Mouse (Mus musculus): Measurements from ENCODE around the gene Ap2a1. TPM values are rescaled to one million over a fixed set of nuclear protein-coding genes. Genes with fewer than 3 reads are reported as not detected.

The Ap2a1 gene
- polyA plus RNA-seq, 1 experiment: 60.3 TPM

DNA sequence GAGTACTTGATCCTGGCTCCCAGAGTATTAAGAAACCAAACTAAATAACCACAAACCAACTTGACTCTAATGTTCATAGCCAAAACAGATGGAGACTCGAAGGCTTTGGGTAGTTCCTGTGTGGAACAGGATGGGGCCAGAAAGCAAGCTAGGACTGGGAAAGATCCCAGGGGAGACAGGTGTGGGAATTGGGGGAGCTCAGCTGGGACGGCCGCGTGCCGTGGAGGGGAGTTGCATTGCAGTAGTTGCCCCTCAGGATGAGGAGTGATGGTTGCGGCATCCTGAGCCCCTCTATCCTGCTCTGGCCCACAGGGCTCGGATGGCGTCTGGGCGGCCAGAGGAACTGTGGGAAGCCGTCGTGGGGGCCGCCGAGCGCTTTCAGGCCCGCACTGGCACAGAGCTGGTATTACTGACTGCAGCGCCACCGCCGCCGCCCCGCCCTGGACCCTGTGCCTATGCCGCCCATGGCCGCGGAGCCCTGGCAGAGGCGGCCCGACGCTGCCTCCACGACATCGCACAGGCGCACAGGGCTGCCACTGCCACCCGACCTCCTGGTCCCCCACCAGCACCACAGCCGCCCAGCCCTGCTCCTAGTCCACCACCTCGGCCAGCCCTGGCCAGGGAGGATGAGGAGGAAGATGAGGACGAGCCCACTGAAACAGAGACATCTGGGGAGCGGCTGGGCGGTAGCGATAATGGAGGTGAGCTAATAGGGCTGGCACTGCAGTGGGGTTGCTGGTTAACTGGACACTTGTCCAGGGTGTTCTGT lies 76.9 kb downstream of the Ap2a1 start:
- WGBS: 92% methylated on average over 36 of the region's 36 CpGs
- no peak; the same call in 1 of the 2 replicates for TF ChIP-seq POLR2A (IDR thresholded peaks at IDR 0.05; ENCODE audit: borderline replicate concordance, control insufficient read depth, low read depth, low read length)
- TF ChIP-seq CTCF (IDR thresholded peaks at IDR 0.05; ENCODE audit: control insufficient read depth, insufficient read depth, low read length): no peak
- H3K4me1 ChIP-seq (ENCODE audit: control insufficient read depth, insufficient read depth, low read length): peaks cover 7% of the 10 kb centered on the region; the same call in 1 of the 2 replicates

DNA sequence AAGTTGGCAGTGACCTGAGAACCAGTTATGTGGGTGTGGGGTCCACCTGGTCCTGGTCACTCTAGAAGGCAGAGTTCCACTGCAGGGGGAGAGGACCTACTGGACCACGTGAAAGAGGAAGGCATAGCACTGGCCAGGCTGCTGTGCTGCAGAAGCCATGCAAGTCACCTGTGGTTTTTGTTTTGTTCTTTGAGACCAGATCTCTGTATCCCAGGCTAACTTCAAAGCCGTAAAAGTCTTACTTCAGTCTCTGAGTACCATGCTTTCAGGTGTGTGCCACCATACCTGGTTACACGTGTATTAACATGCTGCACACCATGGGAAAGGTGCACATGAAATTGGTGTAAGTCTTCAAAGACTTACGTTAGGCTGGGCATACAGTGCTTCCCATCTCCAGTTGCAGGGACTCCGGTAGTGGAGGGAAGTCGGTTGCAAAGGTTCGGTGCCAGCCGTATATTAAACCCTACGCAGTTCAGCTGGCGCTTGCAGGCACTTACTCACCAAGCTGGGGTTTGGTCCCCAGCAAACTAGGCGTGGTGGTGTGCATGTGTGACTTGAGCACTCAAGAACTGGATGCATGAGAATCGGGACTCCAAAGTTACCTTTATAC lies 77.6 kb downstream of the Ap2a1 start:
- no peak for TF ChIP-seq POLR2A (IDR thresholded peaks at IDR 0.05; ENCODE audit: borderline replicate concordance, control insufficient read depth, low read depth, low read length)
- TF ChIP-seq CTCF (IDR thresholded peaks at IDR 0.05; ENCODE audit: control insufficient read depth, insufficient read depth, low read length): no peak
- H3K4me1 ChIP-seq (ENCODE audit: control insufficient read depth, insufficient read depth, low read length): peaks cover 7% of the 10 kb centered on the region; the same call in 1 of the 2 replicates
- WGBS: 83% methylated on average over 12 of the region's 12 CpGs
- H3K4me3 ChIP-seq (replicated peaks; ENCODE audit: control insufficient read depth, low read depth, low read length): no peak overlapping the region
- H3K27ac ChIP-seq (ENCODE audit: control insufficient read depth, insufficient read depth, low read depth, low read length, poor library complexity): 0 out of 2 replicates have a peak overlapping the region, but pooled peaks have one; percentile 3

More for the DNA sequence above, 76.9 kb downstream of the Ap2a1 start:
- H3K27ac ChIP-seq (ENCODE audit: control insufficient read depth, insufficient read depth, low read depth, low read length, poor library complexity): no peak overlapping the region
- H3K4me3 ChIP-seq (replicated peaks; ENCODE audit: control insufficient read depth, low read depth, low read length): no peak overlapping the region

DNA sequence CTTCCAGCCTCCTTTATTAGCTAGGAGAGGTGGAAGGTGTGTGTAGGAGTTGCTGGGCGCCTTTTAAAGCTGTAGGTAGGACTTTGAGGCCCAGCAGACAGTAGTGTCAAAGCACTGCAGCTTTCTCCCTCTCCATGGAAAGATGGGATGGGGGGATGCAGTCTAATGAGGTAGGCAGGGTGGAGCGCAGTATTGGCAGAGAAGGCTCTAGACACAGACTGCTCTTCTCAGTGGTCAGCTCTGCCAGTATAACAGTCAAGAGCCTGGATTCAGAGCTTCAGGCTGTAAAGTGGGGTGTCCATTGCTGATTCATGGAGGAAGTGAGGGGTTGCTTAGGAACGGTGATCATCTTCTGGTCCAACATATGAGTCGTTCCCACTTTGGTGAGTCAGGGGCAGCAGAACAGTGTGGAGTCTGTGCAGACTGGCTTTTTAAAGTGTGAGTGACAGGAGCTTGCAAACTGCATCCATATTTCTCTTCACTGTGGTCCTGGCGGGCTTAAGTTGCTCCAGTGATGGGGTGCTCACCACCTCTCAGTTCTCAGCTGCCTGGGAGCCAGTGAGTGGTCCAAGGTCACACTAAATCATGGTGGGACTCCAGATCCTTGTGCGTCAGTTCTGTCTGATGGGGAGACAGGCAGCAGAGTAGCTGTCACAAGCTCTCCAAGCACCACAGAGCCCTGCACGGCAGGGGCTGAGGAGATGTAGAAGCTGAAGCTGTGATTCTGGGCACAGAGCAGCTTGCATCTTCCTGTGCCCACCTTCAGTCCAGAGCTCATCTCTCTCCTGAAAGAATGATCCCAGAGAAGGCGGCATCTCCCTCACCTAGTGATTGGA lies 78.3 kb downstream of the Ap2a1 start:
- peak overlapping the region; percentile 90 for H3K27ac ChIP-seq (ENCODE audit: control insufficient read depth, insufficient read depth, low read depth, low read length, poor library complexity)
- TF ChIP-seq CTCF (IDR thresholded peaks at IDR 0.05; ENCODE audit: control insufficient read depth, insufficient read depth, low read length) (no peak), POLR2A (IDR thresholded peaks at IDR 0.05; ENCODE audit: borderline replicate concordance, control insufficient read depth, low read depth, low read length) (no peak)
- no peak overlapping the region for H3K4me3 ChIP-seq (replicated peaks; ENCODE audit: control insufficient read depth, low read depth, low read length)
- peaks cover 7% of the 10 kb centered on the region; the same call in 1 of the 2 replicates for H3K4me1 ChIP-seq (ENCODE audit: control insufficient read depth, insufficient read depth, low read length)
- WGBS: 59% methylated on average over 8 of the region's 8 CpGs

Other genes with a start within 250 kb of the Ap2a1 start
- gene Izumo2, start 220.8 kb downstream of the Ap2a1 start, polyA plus RNA-seq (2011; ENCODE audit: insufficient read depth, insufficient read length, low replicate concordance, missing spikeins): not detected in 2 replicates
- gene Vrk3, start 181.1 kb downstream of the Ap2a1 start, polyA plus RNA-seq (2011; ENCODE audit: insufficient read depth, insufficient read length, low replicate concordance, missing spikeins): 21.6 and 33.6 TPM in 2 replicates
- 0.99 and 2.3 TPM in 2 replicates for gene Zfp473, start 178.4 kb downstream of the Ap2a1 start, polyA plus RNA-seq (2011; ENCODE audit: insufficient read depth, insufficient read length, low replicate concordance, missing spikeins)
- gene Nup62, start 113.4 kb downstream of the Ap2a1 start, polyA plus RNA-seq (2011; ENCODE audit: insufficient read depth, insufficient read length, low replicate concordance, missing spikeins): 24.0 and 44.7 TPM in 2 replicates
- gene Il4i1, start 113.1 kb downstream of the Ap2a1 start, polyA plus RNA-seq (2011; ENCODE audit: insufficient read depth, insufficient read length, low replicate concordance, missing spikeins): 4.2 and 24.8 TPM in 2 replicates
- gene Atf5, start 112.8 kb downstream of the Ap2a1 start, polyA plus RNA-seq (2011; ENCODE audit: insufficient read depth, insufficient read length, low replicate concordance, missing spikeins): 24.5 and 32.7 TPM in 2 replicates
- 28.2 and 48.0 TPM in 2 replicates for gene Akt1s1, start 80.5 kb downstream of the Ap2a1 start, polyA plus RNA-seq (2011; ENCODE audit: insufficient read depth, insufficient read length, low replicate concordance, missing spikeins)
- gene Tbc1d17, start 80.4 kb downstream of the Ap2a1 start, polyA plus RNA-seq (2011; ENCODE audit: insufficient read depth, insufficient read length, low replicate concordance, missing spikeins): 24.5 and 49.2 TPM in 2 replicates
- 97.5 and 261 TPM in 2 replicates for gene Pnkp, start 72.4 kb downstream of the Ap2a1 start, polyA plus RNA-seq (2011; ENCODE audit: insufficient read depth, insufficient read length, low replicate concordance, missing spikeins)
- gene Ptov1, start 59.7 kb downstream of the Ap2a1 start, polyA plus RNA-seq (2011; ENCODE audit: insufficient read depth, insufficient read length, low replicate concordance, missing spikeins): 51.3 and 96.4 TPM in 2 replicates
- gene Med25, start 36.8 kb downstream of the Ap2a1 start, polyA plus RNA-seq (2011; ENCODE audit: insufficient read depth, insufficient read length, low replicate concordance, missing spikeins): 14.6 and 25.4 TPM in 2 replicates
- gene Fuz, start 33.4 kb downstream of the Ap2a1 start, polyA plus RNA-seq (2011; ENCODE audit: insufficient read depth, insufficient read length, low replicate concordance, missing spikeins): 7.0 and 21.8 TPM in 2 replicates
- not detected in 2 replicates for gene Tsks, start 13.7 kb upstream of the Ap2a1 start, polyA plus RNA-seq (2011; ENCODE audit: insufficient read depth, insufficient read length, low replicate concordance, missing spikeins)
- 6.5 TPM in 2 replicates for gene Cpt1c, start 45.4 kb upstream of the Ap2a1 start, polyA plus RNA-seq (2011; ENCODE audit: insufficient read depth, insufficient read length, low replicate concordance, missing spikeins)
- gene Prmt1, start 57.1 kb upstream of the Ap2a1 start, polyA plus RNA-seq (2011; ENCODE audit: insufficient read depth, insufficient read length, low replicate concordance, missing spikeins): 192 and 337 TPM in 2 replicates
- 71.4 and 165 TPM in 2 replicates for gene Irf3, start 68.2 kb upstream of the Ap2a1 start, polyA plus RNA-seq (2011; ENCODE audit: insufficient read depth, insufficient read length, low replicate concordance, missing spikeins)
- gene Bcl2l12, start 69.2 kb upstream of the Ap2a1 start, polyA plus RNA-seq (2011; ENCODE audit: insufficient read depth, insufficient read length, low replicate concordance, missing spikeins): 28.9 and 40.8 TPM in 2 replicates
- gene Scaf1, start 86.9 kb upstream of the Ap2a1 start, polyA plus RNA-seq (2011; ENCODE audit: insufficient read depth, insufficient read length, low replicate concordance, missing spikeins): 45.6 and 72.1 TPM in 2 replicates
- 11.0 and 14.9 TPM in 2 replicates for gene Rras, start 88.5 kb upstream of the Ap2a1 start, polyA plus RNA-seq (2011; ENCODE audit: insufficient read depth, insufficient read length, low replicate concordance, missing spikeins)
- 8.6 and 14.3 TPM in 2 replicates for gene Prr12, start 123.4 kb upstream of the Ap2a1 start, polyA plus RNA-seq (2011; ENCODE audit: insufficient read depth, insufficient read length, low replicate concordance, missing spikeins)
- gene Nosip, start 132.9 kb upstream of the Ap2a1 start, polyA plus RNA-seq (2011; ENCODE audit: insufficient read depth, insufficient read length, low replicate concordance, missing spikeins): 31.8 and 44.8 TPM in 2 replicates
- gene Prrg2, start 133.2 kb upstream of the Ap2a1 start, polyA plus RNA-seq (2011; ENCODE audit: insufficient read depth, insufficient read length, low replicate concordance, missing spikeins): 13.8 and 18.2 TPM in 2 replicates
- gene Rcn3, start 162.7 kb upstream of the Ap2a1 start, polyA plus RNA-seq (2011; ENCODE audit: insufficient read depth, insufficient read length, low replicate concordance, missing spikeins): 10.6 and 16.0 TPM in 2 replicates
- 13.9 and 19.1 TPM in 2 replicates for gene Fcgrt, start 174.4 kb upstream of the Ap2a1 start, polyA plus RNA-seq (2011; ENCODE audit: insufficient read depth, insufficient read length, low replicate concordance, missing spikeins)
- 982 and 1,240 TPM in 2 replicates for gene Rps11, start 194.9 kb upstream of the Ap2a1 start, polyA plus RNA-seq (2011; ENCODE audit: insufficient read depth, insufficient read length, low replicate concordance, missing spikeins)
- gene Rpl13a, start 199.3 kb upstream of the Ap2a1 start, polyA plus RNA-seq (2011; ENCODE audit: insufficient read depth, insufficient read length, low replicate concordance, missing spikeins): 2,527 and 4,441 TPM in 2 replicates
- gene Gm45713, start 206.7 kb upstream of the Ap2a1 start, polyA plus RNA-seq (2011; ENCODE audit: insufficient read depth, insufficient read length, low replicate concordance, missing spikeins): not detected in 2 replicates
- gene Flt3l, start 206.9 kb upstream of the Ap2a1 start, polyA plus RNA-seq (2011; ENCODE audit: insufficient read depth, insufficient read length, low replicate concordance, missing spikeins): 32.5 and 85.0 TPM in 2 replicates
- 39.2 and 92.4 TPM in 2 replicates for gene Pih1d1, start 224.8 kb upstream of the Ap2a1 start, polyA plus RNA-seq (2011; ENCODE audit: insufficient read depth, insufficient read length, low replicate concordance, missing spikeins)
- gene Aldh16a1, start 225.1 kb upstream of the Ap2a1 start, polyA plus RNA-seq (2011; ENCODE audit: insufficient read depth, insufficient read length, low replicate concordance, missing spikeins): 49.6 and 113 TPM in 2 replicates
- 1.3 TPM in 1 of 2 replicates, not detected in the other for gene Slc17a7, start 234.5 kb upstream of the Ap2a1 start, polyA plus RNA-seq (2011; ENCODE audit: insufficient read depth, insufficient read length, low replicate concordance, missing spikeins)

Measured in bone marrow, adult 2 months (tissue).